Mouse (Mus musculus) thymus, adult 2 months (tissue): ENCODE results near the gene Rasal3.

Experiments
- CTCF ChIP-seq: fragments of 200-500 bp; IDR thresholded peaks from 2 replicates; pipeline ENCODE4 v1.5.1; 2012; ENCODE audit warnings: mild to moderate bottlenecking, control low read depth, low read length, moderate library complexity, borderline replicate concordance; ENCODE audit not compliant: control insufficient read depth, poor library complexity, insufficient read depth; ENCODE audit errors: extremely low read depth
- POLR2A ChIP-seq: fragments of 200-500 bp; IDR thresholded peaks from 2 replicates; pipeline ENCODE4 v1.6.1; 2012; ENCODE audit warnings: mild to moderate bottlenecking, low read length, control low read depth, moderate library complexity; ENCODE audit not compliant: control insufficient read depth, poor library complexity, insufficient read depth; ENCODE audit errors: extremely low read depth

DNA sequence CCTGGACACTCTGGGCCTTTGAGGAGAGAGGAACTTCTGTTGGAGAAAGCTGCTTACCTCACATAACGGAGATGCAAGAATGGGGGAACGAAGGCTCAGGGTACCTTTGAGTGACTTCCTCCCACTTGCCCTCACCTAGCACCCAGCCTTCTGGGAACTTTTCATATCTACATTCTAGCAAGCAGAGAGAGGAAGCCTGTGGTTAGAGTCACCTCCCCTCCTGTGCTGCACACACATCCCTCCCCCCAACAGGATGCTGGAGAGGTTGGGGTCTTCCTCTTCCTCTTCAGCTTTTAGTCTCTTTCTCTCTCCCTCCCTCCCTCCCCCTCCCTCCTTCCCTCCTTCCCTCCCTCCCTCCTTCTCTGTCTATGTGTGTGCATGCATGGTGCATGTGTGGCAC lies 20.7 kb upstream of the Rasal3 start, which contains the start of gene Pglyrp2:
- TF ChIP-seq CTCF (no peak), POLR2A (peak; percentile 30; the same call in 1 of the 2 replicates)
